Mouse (Mus musculus) heart, embryonic 13.5 days (tissue): ENCODE results near the gene Zfp354c. TPM values are rescaled to one million over a fixed set of nuclear protein-coding genes. Genes with fewer than 3 reads are reported as not detected.

Experiments used
- ATAC-seq: fragments of 200-750 bp; cut with Nextera tagmentation; 2 replicates; pipeline ENCODE4 v1.8.0; 2017; ENCODE audit warnings: moderate TSS enrichment; ENCODE audit not compliant: insufficient number of reproducible peaks, low FRiP score, low TSS enrichment; ENCODE audit errors: extremely low read depth
- H3K27ac ChIP-seq: fragments of 300-500 bp; sonication (generic); replicated peaks from 2 replicates; pipeline ENCODE4 v1.5.1; 2015; ENCODE audit warnings: moderate library complexity, mild to moderate bottlenecking, inconsistent platforms
- H3K27me3 ChIP-seq: fragments of 300-500 bp; sonication (generic); replicated peaks from 2 replicates; pipeline ENCODE4 v1.6.1; 2015; ENCODE audit warnings: mild to moderate bottlenecking, inconsistent platforms
- H3K36me3 ChIP-seq: fragments of 300-500 bp; sonication (generic); 2 replicates; pipeline ENCODE4 v1.6.1; 2015; ENCODE audit warnings: mild to moderate bottlenecking, inconsistent platforms
- H3K4me1 ChIP-seq: fragments of 300-500 bp; sonication (generic); 2 replicates; pipeline ENCODE4 v1.6.1; 2015; ENCODE audit warnings: inconsistent platforms
- H3K4me2 ChIP-seq: fragments of 300-500 bp; sonication (generic); 2 replicates; pipeline ENCODE4 v1.6.1; 2015; ENCODE audit warnings: inconsistent platforms, mild to moderate bottlenecking, moderate library complexity
- H3K4me3 ChIP-seq: fragments of 300-500 bp; sonication (generic); 2 replicates; pipeline ENCODE4 v1.5.1; 2015; ENCODE audit warnings: moderate library complexity, mild to moderate bottlenecking, inconsistent platforms
- H3K9ac ChIP-seq: fragments of 300-500 bp; sonication (generic); 2 replicates; pipeline ENCODE4 v1.6.1; 2015; ENCODE audit warnings: inconsistent platforms, mild to moderate bottlenecking, moderate library complexity
- H3K9me3 ChIP-seq: fragments of 300-500 bp; sonication (generic); 2 replicates; pipeline ENCODE4 v1.6.1; 2016; ENCODE audit warnings: inconsistent platforms
- WGBS: fragments of 180-500 bp; shearing (Covaris S2); methylation state at CpG from one replicate; pipeline ENCODE4 v1.1.7; 2015; ENCODE audit warnings: mixed read lengths; 5-methylcytosine and 5-hydroxymethylcytosine counted together
- polyA plus RNA-seq: library from polyadenylated mRNA; unstranded; fragments of >200 nt; fragmentation: Nextera tagmentation; extraction: Ambion mirVana; gene quantifications from 2 replicates; pipeline ENCODE4 v1.2.1, GENCODE M21; 2015

The Zfp354c gene
- 12.6 and 13.5 TPM in 2 replicates for polyA plus RNA-seq

- H3K4me1 ChIP-seq, result peaks cover 12% of the 10 kb centered on the region
- H3K4me3 ChIP-seq, result peak within 1 kb of the TSS; percentile 92
- H3K36me3 ChIP-seq, result peaks cover 43% of the 10 kb centered on the region
- peak within 1 kb of the TSS; percentile 53 for H3K27ac ChIP-seq
- no peaks in the 10 kb centered on the region for H3K27me3 ChIP-seq
- peak within 1 kb of the TSS; percentile 80 for H3K4me2 ChIP-seq
- H3K9me3 ChIP-seq, result peaks cover 5% of the 10 kb centered on the region
- H3K9ac ChIP-seq, result peak within 1 kb of the TSS; percentile 94
- peak; percentile 89 for ATAC-seq
- 1% methylated on average over 45 of the region's 45 CpGs for WGBS
Measured at GRCm38 (mm10) chr11:50827010-50827953, at the start of gene Zfp354c. Gene Zfp354c, minus strand, starts transcription at chr11:50827724.

GRCm38 (mm10) chr11:50850989-50851601 lies 23.6 kb upstream of the Zfp354c start:
- H3K4me1 ChIP-seq, result peaks cover 32% of the 10 kb centered on the region
- H3K9ac ChIP-seq, result peak overlapping the region; percentile 65
- peak overlapping the region; percentile 73 for H3K4me2 ChIP-seq
- H3K4me3 ChIP-seq, result peak overlapping the region; percentile 52
- H3K27me3 ChIP-seq, result peaks cover 71% of the 10 kb centered on the region
- peaks cover 8% of the 10 kb centered on the region; the same call in 1 of the 2 replicates for H3K9me3 ChIP-seq
- no peaks in the 10 kb centered on the region for H3K36me3 ChIP-seq
- H3K27ac ChIP-seq, result no peak overlapping the region
- ATAC-seq, result no peak
- WGBS, result under 1% methylated on average over 72 of the region's 72 CpGs

GRCm38 (mm10) chr11:50850177-50850735 lies 22.7 kb upstream of the Zfp354c start, which contains the start of gene Grm6:
Gene Grm6, plus strand, starts transcription at chr11:50850685.
- WGBS, result 3% methylated on average over 11 of the region's 11 CpGs
- Histone ChIP-seq H3K27me3 (peaks cover 75% of the 10 kb centered on the region), H3K9me3 (peaks cover 8% of the 10 kb centered on the region; the same call in 1 of the 2 replicates), H3K4me2 (peak within 1 kb of the TSS; percentile 73), H3K36me3 (no peaks in the 10 kb centered on the region), H3K4me3 (peak within 1 kb of the TSS; percentile 52), H3K27ac (no peak within 1 kb of the TSS), H3K4me1 (peaks cover 32% of the 10 kb centered on the region), H3K9ac (peak within 1 kb of the TSS; percentile 65)
- no peak for ATAC-seq

GRCm38 (mm10) chr11:50849310-50849709 lies 21.8 kb upstream of the Zfp354c start:
- H3K9me3 ChIP-seq, result peaks cover 8% of the 10 kb centered on the region; the same call in 1 of the 2 replicates
- ATAC-seq, result no peak
- 5% methylated on average over 10 of the region's 10 CpGs for WGBS

GRCm38 (mm10) chr11:50848520-50849137 lies 21.1 kb upstream of the Zfp354c start:
- 31% methylated on average over 3 of the region's 3 CpGs for WGBS
- no peak overlapping the region for H3K27ac ChIP-seq

More at GRCm38 (mm10) chr11:50849310-50849709, 21.8 kb upstream of the Zfp354c start:
- no peak overlapping the region for H3K9ac ChIP-seq
- H3K27ac ChIP-seq, result no peak overlapping the region
- peak overlapping the region; percentile 73 for H3K4me2 ChIP-seq
- H3K36me3 ChIP-seq, result no peaks in the 10 kb centered on the region
- peaks cover 32% of the 10 kb centered on the region for H3K4me1 ChIP-seq
- H3K4me3 ChIP-seq, result peak overlapping the region; percentile 9; the same call in 1 of the 2 replicates
- peaks cover 75% of the 10 kb centered on the region for H3K27me3 ChIP-seq

GRCm38 (mm10) chr11:50847047-50847446 lies 19.5 kb upstream of the Zfp354c start:
- peaks cover 8% of the 10 kb centered on the region; the same call in 1 of the 2 replicates for H3K9me3 ChIP-seq
- no peak overlapping the region for H3K4me3 ChIP-seq
- no peaks in the 10 kb centered on the region for H3K36me3 ChIP-seq
- ATAC-seq, result no peak
- peaks cover 67% of the 10 kb centered on the region for H3K27me3 ChIP-seq
- H3K4me1 ChIP-seq, result peaks cover 32% of the 10 kb centered on the region
- no peak overlapping the region for H3K4me2 ChIP-seq
- WGBS, result 70% methylated on average over 5 of the region's 5 CpGs
- H3K9ac ChIP-seq, result no peak overlapping the region
- no peak overlapping the region for H3K27ac ChIP-seq

More at GRCm38 (mm10) chr11:50848520-50849137, 21.1 kb upstream of the Zfp354c start:
- no peak overlapping the region for H3K9ac ChIP-seq
- peaks cover 8% of the 10 kb centered on the region; the same call in 1 of the 2 replicates for H3K9me3 ChIP-seq
- H3K36me3 ChIP-seq, result no peaks in the 10 kb centered on the region
- H3K4me3 ChIP-seq, result peak overlapping the region; percentile 9; the same call in 1 of the 2 replicates
- H3K4me2 ChIP-seq, result no peak overlapping the region
- ATAC-seq, result no peak
- H3K4me1 ChIP-seq, result peaks cover 32% of the 10 kb centered on the region
- H3K27me3 ChIP-seq, result peaks cover 75% of the 10 kb centered on the region

GRCm38 (mm10) chr11:50845951-50846350 lies 18.4 kb upstream of the Zfp354c start:
- Histone ChIP-seq H3K9me3 (peaks cover 8% of the 10 kb centered on the region; the same call in 1 of the 2 replicates), H3K36me3 (no peaks in the 10 kb centered on the region), H3K9ac (no peak overlapping the region), H3K27ac (no peak overlapping the region), H3K4me3 (no peak overlapping the region), H3K4me1 (peaks cover 30% of the 10 kb centered on the region), H3K27me3 (peaks cover 56% of the 10 kb centered on the region), H3K4me2 (no peak overlapping the region)
- ATAC-seq, result no peak
- 78% methylated on average over 3 of the region's 3 CpGs for WGBS

- Histone ChIP-seq H3K4me2 (peak within 1 kb of the TSS; percentile 80), H3K27me3 (peaks cover 16% of the 10 kb centered on the region; the same call in 1 of the 2 replicates), H3K4me3 (peak within 1 kb of the TSS; percentile 56), H3K9me3 (no peaks in the 10 kb centered on the region), H3K27ac (peak within 1 kb of the TSS; percentile 92), H3K9ac (peak within 1 kb of the TSS; percentile 86), H3K4me1 (peaks cover 12% of the 10 kb centered on the region), H3K36me3 (no peaks in the 10 kb centered on the region)
- peak; percentile 85 for ATAC-seq
- 13% methylated on average over 22 of the region's 22 CpGs for WGBS
Measured at GRCm38 (mm10) chr11:50841023-50841735, 13.7 kb upstream of the Zfp354c start, which contains the start of gene Zfp879. Gene Zfp879, minus strand, starts transcription at chr11:50841552.

GRCm38 (mm10) chr11:50835727-50836126 lies 8.2 kb upstream of the Zfp354c start:
- H3K4me2 ChIP-seq, result no peak overlapping the region
- 68% methylated on average over 4 of the region's 4 CpGs for WGBS
- peaks cover 20% of the 10 kb centered on the region for H3K9me3 ChIP-seq
- H3K27ac ChIP-seq, result no peak overlapping the region
- no peak overlapping the region for H3K9ac ChIP-seq
- peaks cover 4% of the 10 kb centered on the region; the same call in 1 of the 2 replicates for H3K4me1 ChIP-seq
- no peaks in the 10 kb centered on the region for H3K27me3 ChIP-seq
- no peak overlapping the region for H3K4me3 ChIP-seq
- H3K36me3 ChIP-seq, result peaks cover 20% of the 10 kb centered on the region
- no peak for ATAC-seq

GRCm38 (mm10) chr11:50826214-50826613 lies 1.3 kb downstream of the Zfp354c start:
- Histone ChIP-seq H3K9ac (peak overlapping the region; percentile 94; the same call in 1 of the 2 replicates), H3K4me2 (peak overlapping the region; percentile 80), H3K27ac (no peak overlapping the region), H3K36me3 (peaks cover 48% of the 10 kb centered on the region), H3K4me1 (peaks cover 12% of the 10 kb centered on the region), H3K4me3 (peak overlapping the region; percentile 92), H3K27me3 (no peaks in the 10 kb centered on the region), H3K9me3 (no peaks in the 10 kb centered on the region)
- no peak for ATAC-seq
- WGBS, result 57% methylated on average over 2 of the region's 2 CpGs
